Mouse (Mus musculus) embryonic facial prominence, embryonic 15.5 days (tissue): Measurements from ENCODE around the gene Tgm4. TPM values are rescaled to one million over a fixed set of nuclear protein-coding genes. Genes with fewer than 3 reads are reported as not detected.

Experiments used
- ATAC-seq: fragments of 200-750 bp; cut with Nextera tagmentation; 2 replicates; pipeline ENCODE4 v1.8.0; 2017; ENCODE audit warnings: low read depth, moderate TSS enrichment; ENCODE audit not compliant: insufficient number of reproducible peaks, low FRiP score, low TSS enrichment
- H3K27ac ChIP-seq: fragments of 300-500 bp; sonication (generic); replicated peaks from 2 replicates; pipeline ENCODE4 v1.5.1; 2015; ENCODE audit warnings: mild to moderate bottlenecking, inconsistent platforms
- H3K27me3 ChIP-seq: fragments of 300-500 bp; sonication (generic); 2 replicates; pipeline ENCODE4 v1.6.1; 2015; ENCODE audit warnings: inconsistent platforms
- H3K36me3 ChIP-seq: fragments of 300-500 bp; sonication (generic); 2 replicates; pipeline ENCODE4 v1.6.1; 2015; ENCODE audit warnings: mild to moderate bottlenecking, inconsistent platforms
- H3K4me1 ChIP-seq: fragments of 300-500 bp; sonication (generic); 2 replicates; pipeline ENCODE4 v1.6.1; 2015; ENCODE audit warnings: inconsistent platforms
- H3K4me2 ChIP-seq: fragments of 300-500 bp; sonication (generic); replicated peaks from 2 replicates; pipeline ENCODE4 v1.6.1; 2015; ENCODE audit warnings: mild to moderate bottlenecking, inconsistent platforms
- H3K4me3 ChIP-seq: fragments of 300-500 bp; sonication (generic); replicated peaks from 2 replicates; pipeline ENCODE4 v1.5.1; 2015; ENCODE audit warnings: mild to moderate bottlenecking, inconsistent platforms
- H3K9ac ChIP-seq: fragments of 300-500 bp; sonication (generic); 2 replicates; pipeline ENCODE4 v1.6.1; 2015; ENCODE audit warnings: inconsistent platforms
- H3K9me3 ChIP-seq: fragments of 300-500 bp; sonication (generic); replicated peaks from 2 replicates; pipeline ENCODE4 v1.6.1; 2016; ENCODE audit warnings: inconsistent platforms
- WGBS: fragments of 180-500 bp; shearing (Covaris S2); methylation state at CpG from one replicate; pipeline ENCODE4 v1.1.7; 2015; 5-methylcytosine and 5-hydroxymethylcytosine counted together
- polyA plus RNA-seq: library from polyadenylated mRNA; unstranded; fragments of >200 nt; fragmentation: Nextera tagmentation; extraction: Ambion mirVana; gene quantifications from 2 replicates; pipeline ENCODE4 v1.2.1, GENCODE M21; 2015

The Tgm4 gene
- polyA plus RNA-seq, 1 experiment from 2014 or later, result 0.47 TPM

GRCm38 (mm10) chr9:123058724-123059292 is 24.3 kb downstream of the Tgm4 start:
- Histone ChIP-seq H3K36me3 (no peaks in the 10 kb centered on the region), H3K4me3 (no peak overlapping the region), H3K27ac (no peak overlapping the region), H3K27me3 (no peaks in the 10 kb centered on the region), H3K4me1 (no peaks in the 10 kb centered on the region), H3K9me3 (no peaks in the 10 kb centered on the region), H3K4me2 (no peak overlapping the region), H3K9ac (no peak overlapping the region)
- ATAC-seq, result no peak

GRCm38 (mm10) chr9:123060172-123060571 is 25.6 kb downstream of the Tgm4 start:
- no peak overlapping the region for H3K4me3 ChIP-seq
- H3K9me3 ChIP-seq, result no peaks in the 10 kb centered on the region
- H3K36me3 ChIP-seq, result no peaks in the 10 kb centered on the region
- H3K4me2 ChIP-seq, result no peak overlapping the region
- ATAC-seq, result no peak
- H3K4me1 ChIP-seq, result no peaks in the 10 kb centered on the region
- H3K27ac ChIP-seq, result no peak overlapping the region
- no peak overlapping the region for H3K9ac ChIP-seq
- H3K27me3 ChIP-seq, result no peaks in the 10 kb centered on the region
- 83% methylated on average over 3 of the region's 3 CpGs for WGBS

- ATAC-seq, result no peak
- H3K4me3 ChIP-seq, result no peak overlapping the region
- H3K27me3 ChIP-seq, result no peaks in the 10 kb centered on the region
- H3K9ac ChIP-seq, result no peak overlapping the region
- no peaks in the 10 kb centered on the region for H3K4me1 ChIP-seq
- 87% methylated on average over 5 of the region's 5 CpGs for WGBS
- no peak overlapping the region for H3K4me2 ChIP-seq
- no peaks in the 10 kb centered on the region for H3K9me3 ChIP-seq
- peaks cover 76% of the 10 kb centered on the region for H3K36me3 ChIP-seq
- H3K27ac ChIP-seq, result no peak overlapping the region
These were observed 44.6 kb downstream of the Tgm4 start for GRCm38 (mm10) chr9:123079149-123079548.

GRCm38 (mm10) chr9:123080355-123080754 is 45.8 kb downstream of the Tgm4 start:
- Histone ChIP-seq H3K9me3 (no peaks in the 10 kb centered on the region), H3K36me3 (peaks cover 77% of the 10 kb centered on the region), H3K27me3 (no peaks in the 10 kb centered on the region), H3K4me2 (no peak overlapping the region), H3K4me3 (no peak overlapping the region), H3K27ac (no peak overlapping the region), H3K4me1 (no peaks in the 10 kb centered on the region), H3K9ac (no peak overlapping the region)
- WGBS, result 91% methylated on average over 7 of the region's 7 CpGs
- ATAC-seq, result no peak

- Histone ChIP-seq H3K9ac (no peak overlapping the region), H3K27ac (no peak overlapping the region), H3K9me3 (no peaks in the 10 kb centered on the region), H3K27me3 (no peaks in the 10 kb centered on the region), H3K36me3 (peaks cover 77% of the 10 kb centered on the region), H3K4me3 (no peak overlapping the region), H3K4me1 (no peaks in the 10 kb centered on the region), H3K4me2 (no peak overlapping the region)
- 76% methylated on average over 1 of the region's 1 CpGs for WGBS
- no peak for ATAC-seq
These were observed 46.3 kb downstream of the Tgm4 start for GRCm38 (mm10) chr9:123080796-123081195.

- Histone ChIP-seq H3K36me3 (peaks cover 72% of the 10 kb centered on the region), H3K4me2 (no peak overlapping the region), H3K9ac (no peak overlapping the region), H3K4me3 (no peak overlapping the region), H3K9me3 (no peaks in the 10 kb centered on the region), H3K27me3 (no peaks in the 10 kb centered on the region), H3K27ac (no peak overlapping the region), H3K4me1 (no peaks in the 10 kb centered on the region)
- no peak for ATAC-seq
- 68% methylated on average over 1 of the region's 1 CpGs for WGBS
These were observed 50.8 kb downstream of the Tgm4 start for GRCm38 (mm10) chr9:123085373-123085772.

- H3K9me3 ChIP-seq, result no peaks in the 10 kb centered on the region
- H3K4me2 ChIP-seq, result no peak overlapping the region
- ATAC-seq, result no peak
- WGBS, result 73% methylated on average over 3 of the region's 3 CpGs
- peaks cover 74% of the 10 kb centered on the region for H3K36me3 ChIP-seq
- H3K27me3 ChIP-seq, result no peaks in the 10 kb centered on the region
- no peak overlapping the region for H3K27ac ChIP-seq
- no peaks in the 10 kb centered on the region for H3K4me1 ChIP-seq
- H3K9ac ChIP-seq, result no peak overlapping the region
- no peak overlapping the region for H3K4me3 ChIP-seq
These were observed 53.0 kb downstream of the Tgm4 start for GRCm38 (mm10) chr9:123087558-123087957.

GRCm38 (mm10) chr9:123090844-123091243 is 56.3 kb downstream of the Tgm4 start:
- Histone ChIP-seq H3K36me3 (peaks cover 64% of the 10 kb centered on the region), H3K27ac (no peak overlapping the region), H3K4me3 (no peak overlapping the region), H3K9ac (no peak overlapping the region), H3K9me3 (no peaks in the 10 kb centered on the region), H3K4me2 (no peak overlapping the region), H3K27me3 (no peaks in the 10 kb centered on the region), H3K4me1 (no peaks in the 10 kb centered on the region)
- ATAC-seq, result no peak
- 83% methylated on average over 4 of the region's 4 CpGs for WGBS

- Histone ChIP-seq H3K27ac (no peak overlapping the region), H3K27me3 (no peaks in the 10 kb centered on the region), H3K4me3 (no peak overlapping the region), H3K4me1 (no peaks in the 10 kb centered on the region), H3K9ac (no peak overlapping the region), H3K9me3 (no peaks in the 10 kb centered on the region), H3K4me2 (no peak overlapping the region), H3K36me3 (peaks cover 61% of the 10 kb centered on the region)
- no peak for ATAC-seq
- 91% methylated on average over 16 of the region's 16 CpGs for WGBS
These were observed 65.3 kb downstream of the Tgm4 start for GRCm38 (mm10) chr9:123099631-123100455.

GRCm38 (mm10) chr9:123103425-123103824 is 68.9 kb downstream of the Tgm4 start:
- Histone ChIP-seq H3K4me3 (no peak overlapping the region), H3K4me1 (no peaks in the 10 kb centered on the region), H3K27me3 (no peaks in the 10 kb centered on the region), H3K36me3 (peaks cover 34% of the 10 kb centered on the region), H3K9ac (no peak overlapping the region), H3K27ac (no peak overlapping the region), H3K4me2 (no peak overlapping the region), H3K9me3 (no peaks in the 10 kb centered on the region)
- ATAC-seq, result no peak

- ATAC-seq, result no peak
- no peak overlapping the region for H3K9ac ChIP-seq
- no peaks in the 10 kb centered on the region for H3K27me3 ChIP-seq
- no peak overlapping the region for H3K4me2 ChIP-seq
- H3K27ac ChIP-seq, result 0 out of 2 replicates have a peak overlapping the region, but pooled peaks have one; percentile 7
- H3K36me3 ChIP-seq, result peaks cover 25% of the 10 kb centered on the region
- no peaks in the 10 kb centered on the region for H3K4me1 ChIP-seq
- H3K4me3 ChIP-seq, result no peak overlapping the region
- H3K9me3 ChIP-seq, result no peaks in the 10 kb centered on the region
These were observed 69.8 kb downstream of the Tgm4 start for GRCm38 (mm10) chr9:123104362-123104761.

GRCm38 (mm10) chr9:123107186-123107585 is 72.7 kb downstream of the Tgm4 start:
- peaks cover 8% of the 10 kb centered on the region; the same call in 1 of the 2 replicates for H3K36me3 ChIP-seq
- H3K4me2 ChIP-seq, result no peak overlapping the region
- ATAC-seq, result no peak
- no peaks in the 10 kb centered on the region for H3K9me3 ChIP-seq
- no peak overlapping the region for H3K4me3 ChIP-seq
- no peak overlapping the region for H3K27ac ChIP-seq
- H3K27me3 ChIP-seq, result no peaks in the 10 kb centered on the region
- peaks cover 11% of the 10 kb centered on the region for H3K4me1 ChIP-seq
- WGBS, result 87% methylated on average over 4 of the region's 4 CpGs
- no peak overlapping the region for H3K9ac ChIP-seq
